Mouse (Mus musculus): ENCODE measurements around the gene Gpr61.

The Gpr61 gene

DNA sequence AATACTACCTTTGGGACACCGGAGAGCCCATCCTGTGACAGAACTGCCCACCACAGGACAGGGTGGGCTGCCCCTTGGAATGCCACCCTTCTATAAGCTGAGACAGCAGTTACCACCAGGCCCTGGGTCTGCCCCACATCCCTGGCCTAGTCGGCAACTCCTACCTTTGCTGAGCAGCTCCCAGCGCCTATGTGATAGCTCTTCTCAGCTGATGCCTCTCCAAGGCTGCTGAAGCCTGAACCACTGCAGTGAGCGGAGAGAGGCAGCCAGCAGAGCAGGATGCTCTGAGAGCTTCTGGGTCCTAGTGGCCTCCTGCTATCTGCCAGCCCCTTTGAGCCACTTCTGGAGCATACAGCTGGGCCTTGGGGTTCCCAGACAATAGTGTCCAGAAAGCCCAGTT lies at the start of gene Gpr61:
Gene Gpr61, minus strand, starts transcription at position 227 of the 400 bp plus-strand sequence.
- no peak for DNase-seq

DNA sequence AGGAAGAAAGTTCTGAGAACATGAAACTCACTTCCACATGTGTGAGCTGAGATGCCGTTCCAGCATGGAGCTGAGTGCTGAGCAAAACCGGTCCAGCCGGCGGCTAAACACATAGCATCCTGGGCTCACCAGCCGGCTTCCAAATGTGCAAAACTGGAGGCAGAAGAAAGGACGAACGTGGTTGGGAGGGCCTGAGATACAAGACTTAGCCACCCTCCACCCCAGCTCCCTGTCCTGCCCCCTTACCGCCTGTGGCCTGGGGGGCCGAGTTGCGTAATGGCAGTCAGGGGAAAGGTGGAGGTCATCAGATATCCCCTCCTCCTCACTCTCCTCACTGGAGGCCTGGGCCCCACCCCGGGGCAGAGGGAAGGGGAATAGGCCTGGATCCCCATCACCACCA lies 49.8 kb upstream of the Gpr61 start:
- DNase-seq: no peak

DNA sequence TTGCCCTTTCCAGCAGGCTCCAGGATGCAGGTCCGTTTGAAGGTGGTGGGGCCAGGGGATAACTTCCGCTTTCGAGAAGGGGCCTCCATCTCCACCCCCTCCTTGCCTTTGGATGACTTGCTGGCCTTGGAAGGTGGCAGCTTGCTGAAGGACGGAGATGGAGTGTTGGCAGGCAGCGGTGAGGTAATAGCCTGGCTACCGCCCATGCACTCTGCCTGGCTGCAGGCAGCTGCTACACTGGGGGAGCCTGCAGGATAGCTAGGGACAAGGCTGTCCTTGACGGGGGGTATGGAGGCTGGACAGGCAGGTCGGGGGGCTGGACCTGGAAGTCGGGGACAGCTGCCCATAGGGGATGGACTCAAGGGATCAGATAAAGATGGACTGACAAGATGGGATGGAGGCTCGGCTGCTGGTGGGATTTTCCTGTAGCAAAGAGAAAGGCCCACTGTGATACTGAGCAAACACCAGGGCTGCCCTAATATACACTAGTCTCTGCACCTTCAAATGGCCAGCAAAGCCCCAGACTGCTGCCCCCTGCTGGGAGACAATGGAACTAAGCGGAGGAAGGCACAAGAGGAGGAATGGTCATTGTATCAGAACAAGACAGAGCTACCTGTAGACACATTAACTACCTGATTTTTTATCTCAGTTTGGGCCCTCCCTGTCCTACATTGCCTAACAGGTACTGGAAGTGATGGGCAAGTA lies 49.1 kb upstream of the Gpr61 start:
- peak; percentile 89 to 91 for DNase-seq

DNA sequence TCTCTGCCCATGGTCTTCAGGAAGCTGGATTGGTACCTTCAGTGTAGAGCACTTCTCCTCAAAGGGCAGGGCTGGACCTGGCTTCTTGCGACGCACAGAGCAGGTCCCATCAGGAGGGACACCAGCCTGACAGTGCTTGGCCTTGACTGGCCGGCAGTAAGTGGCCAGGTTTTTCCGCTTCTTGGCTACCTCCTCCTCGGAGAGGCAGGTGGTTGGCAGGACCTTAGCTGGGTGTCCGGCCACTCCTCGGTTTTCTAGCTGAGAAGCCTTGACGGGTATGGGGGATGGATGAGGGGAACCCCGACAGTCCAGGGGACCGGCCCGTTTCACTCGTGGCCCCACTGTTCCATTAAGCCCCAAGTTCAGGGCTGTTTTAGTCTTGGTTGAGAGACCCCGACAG lies 48.5 kb upstream of the Gpr61 start:
- no peak for DNase-seq

DNA sequence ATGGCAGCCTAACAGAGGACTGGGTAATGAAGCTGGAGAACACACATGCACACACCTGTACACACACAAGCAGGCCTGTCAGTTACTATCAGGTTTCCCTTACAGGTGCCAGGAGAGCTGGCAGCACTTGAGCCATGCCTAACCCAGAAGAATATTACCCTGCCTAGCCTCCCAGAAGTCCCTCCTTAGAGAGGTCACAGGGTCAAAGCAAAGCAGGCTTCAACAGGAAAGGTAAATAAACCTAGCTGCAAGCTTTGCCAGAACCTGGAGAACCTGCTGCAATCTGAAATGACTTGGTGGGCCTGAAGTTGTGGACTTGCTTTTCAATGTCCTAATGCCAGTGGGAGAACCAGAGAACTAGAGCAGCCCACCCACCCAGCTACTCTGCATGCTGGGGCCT lies 47.8 kb upstream of the Gpr61 start:
- DNase-seq: no peak

DNA sequence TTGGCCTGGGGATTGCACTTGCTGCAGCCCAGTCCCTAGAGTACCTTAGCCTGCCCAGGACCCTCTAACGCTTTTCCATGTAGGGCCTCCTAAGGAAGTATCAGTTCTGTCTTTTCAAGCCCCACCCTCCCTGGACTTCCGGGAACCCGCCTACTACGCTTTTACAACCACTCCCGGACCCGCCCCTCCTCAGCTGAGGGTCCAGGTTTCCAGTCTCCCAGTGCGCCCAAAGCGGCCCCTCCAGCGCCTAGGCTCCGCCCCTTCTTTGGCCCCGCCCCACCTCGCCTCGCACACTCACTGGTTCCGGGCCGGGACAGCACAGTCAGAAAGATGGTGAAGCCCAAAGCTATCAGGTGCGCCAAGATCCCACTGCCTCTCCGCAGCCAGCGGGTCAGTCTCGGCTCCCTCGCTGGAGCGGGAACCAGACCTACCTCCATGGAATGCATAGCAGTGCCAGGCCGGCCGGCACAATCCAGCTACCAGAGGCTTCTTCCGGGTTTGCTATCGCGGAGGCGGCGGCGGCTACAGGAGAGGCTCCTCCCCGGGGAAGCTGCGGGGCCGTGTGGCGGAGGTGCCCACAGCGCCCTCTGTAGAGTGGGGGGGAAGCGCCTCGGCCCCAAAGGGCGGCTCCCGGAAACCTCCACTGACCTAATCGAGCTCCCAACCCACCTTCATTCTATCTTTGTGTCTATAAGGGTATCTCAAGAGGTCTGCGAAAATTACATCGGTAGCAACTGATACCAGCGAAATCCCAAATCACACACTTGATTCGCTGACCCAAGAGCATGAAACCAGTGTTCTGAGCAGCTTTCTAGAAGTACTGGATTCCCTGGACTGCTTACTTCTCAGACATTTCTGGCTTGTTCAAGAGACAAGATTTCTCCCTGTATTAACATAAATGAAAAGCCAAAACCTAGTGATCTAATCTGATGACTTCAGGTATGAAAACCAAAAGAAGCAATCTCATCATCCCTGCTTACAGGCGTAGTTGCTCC lies 45.9 kb upstream of the Gpr61 start, which contains the start of gene Cyb561d1:
Gene Cyb561d1, minus strand, starts transcription at position 884 of the 995 bp plus-strand sequence.
- DNase-seq: peak; percentile 93

DNA sequence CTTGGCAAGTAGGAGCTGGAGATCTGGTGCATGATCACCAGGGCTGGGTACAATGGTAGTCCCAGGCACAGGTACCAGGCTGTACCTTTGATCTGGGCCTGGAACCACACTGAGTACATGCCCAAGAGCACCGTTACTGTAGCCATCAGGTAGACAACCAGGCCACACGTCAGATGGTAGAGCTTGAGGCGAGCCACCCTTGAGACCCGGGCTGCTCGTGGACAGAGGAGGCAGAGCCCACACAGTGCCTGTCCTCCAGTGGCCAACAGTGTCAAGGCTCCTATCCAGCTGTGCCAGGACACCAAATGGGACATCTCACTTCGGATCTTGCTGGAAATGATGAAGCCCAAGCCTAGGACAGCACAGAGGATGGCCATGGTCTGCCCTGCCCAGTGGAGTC lies 44.5 kb upstream of the Gpr61 start:
- DNase-seq: no peak

DNA sequence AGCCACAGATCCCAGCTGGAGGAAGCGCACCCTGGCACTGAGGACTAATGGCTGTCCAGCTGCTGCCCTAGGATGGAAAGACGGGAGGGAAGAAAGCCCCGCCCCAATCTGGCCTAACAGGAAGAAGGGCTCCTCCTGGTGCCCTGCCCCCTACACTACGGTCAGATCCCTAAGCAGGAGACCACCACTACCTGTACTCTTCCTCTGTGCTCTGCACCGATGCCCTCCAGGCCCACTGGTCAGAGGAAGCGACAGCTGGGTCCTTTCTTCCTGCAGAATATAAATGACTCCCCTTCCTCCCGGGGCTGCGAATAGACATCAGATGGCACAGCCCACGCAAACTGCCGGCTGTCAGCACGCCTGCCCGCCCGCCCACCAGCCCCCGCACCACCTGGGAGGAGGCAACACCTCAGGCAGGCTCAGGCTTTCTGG lies 42.4 kb upstream of the Gpr61 start:
- no peak for DNase-seq

DNA sequence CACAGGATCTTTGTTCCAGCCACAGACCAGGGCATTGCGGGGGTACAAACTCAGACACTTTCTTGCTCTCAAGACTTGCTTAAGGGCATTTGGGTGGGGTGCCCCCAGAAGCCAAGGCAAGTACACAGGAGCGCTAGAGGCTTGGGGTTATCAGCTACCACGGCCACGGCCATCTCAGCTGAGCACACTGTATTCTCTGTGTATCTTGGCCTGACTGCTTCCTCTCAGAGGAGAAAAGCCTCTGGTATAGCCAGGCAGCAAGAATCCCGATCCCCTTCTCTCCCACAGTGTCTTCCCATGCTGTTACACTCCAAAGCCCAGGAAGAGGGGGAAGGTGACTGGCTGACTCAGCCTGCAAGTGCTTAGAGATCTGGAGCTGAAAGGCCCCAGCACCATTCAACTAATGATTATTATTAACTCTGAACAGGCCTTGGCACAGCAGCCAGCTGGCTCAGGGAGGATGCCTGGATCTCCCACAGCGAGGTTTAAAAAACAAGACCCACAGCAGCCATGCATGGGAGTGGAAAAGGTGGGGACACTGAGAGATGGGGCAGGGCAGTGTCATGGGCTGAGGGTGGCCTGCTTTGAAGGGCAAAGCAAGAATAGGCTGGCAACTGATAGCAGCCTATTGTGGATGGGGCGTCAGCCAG lies 41.4 kb upstream of the Gpr61 start:
- DNase-seq: no peak

DNA sequence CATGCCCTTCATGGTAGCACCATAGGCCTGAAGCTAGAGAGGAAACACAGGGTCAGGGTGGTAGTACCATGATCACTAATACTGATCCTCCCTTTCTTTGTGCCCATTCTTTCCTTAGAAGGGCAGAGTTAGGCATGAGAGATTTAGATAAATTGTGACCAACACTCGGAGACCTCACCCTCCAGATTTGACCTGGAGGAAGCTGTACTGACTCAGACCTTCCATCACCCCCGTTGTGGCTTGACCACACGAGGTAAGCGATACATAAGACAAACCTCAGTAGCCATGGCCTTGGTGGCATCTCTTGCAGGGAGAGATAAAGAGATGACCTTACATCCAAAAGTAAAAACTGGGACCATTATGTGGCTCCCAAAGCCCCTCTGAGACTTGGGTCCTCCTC lies 40.6 kb upstream of the Gpr61 start:
- no peak for DNase-seq

DNA sequence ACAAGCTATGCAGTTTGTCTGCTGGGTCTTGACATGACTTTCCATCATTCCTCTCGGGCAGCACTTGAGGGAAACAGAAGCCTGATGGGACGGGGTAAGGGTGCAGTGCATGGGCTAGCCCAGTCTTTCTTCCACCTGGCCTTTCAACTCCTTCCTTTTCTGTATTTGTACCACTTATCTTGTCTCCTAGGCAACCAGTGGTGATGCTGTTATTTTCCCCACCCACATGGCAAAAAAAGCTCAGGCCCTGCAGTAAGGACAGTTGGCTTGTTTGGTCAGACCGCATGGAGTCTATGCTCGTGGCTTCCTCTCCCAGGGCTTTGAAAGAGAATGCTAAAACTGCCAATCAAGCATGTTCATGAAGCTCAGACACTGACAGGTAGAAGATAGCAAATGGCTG lies 39.0 kb upstream of the Gpr61 start:
- DNase-seq: no peak

DNA sequence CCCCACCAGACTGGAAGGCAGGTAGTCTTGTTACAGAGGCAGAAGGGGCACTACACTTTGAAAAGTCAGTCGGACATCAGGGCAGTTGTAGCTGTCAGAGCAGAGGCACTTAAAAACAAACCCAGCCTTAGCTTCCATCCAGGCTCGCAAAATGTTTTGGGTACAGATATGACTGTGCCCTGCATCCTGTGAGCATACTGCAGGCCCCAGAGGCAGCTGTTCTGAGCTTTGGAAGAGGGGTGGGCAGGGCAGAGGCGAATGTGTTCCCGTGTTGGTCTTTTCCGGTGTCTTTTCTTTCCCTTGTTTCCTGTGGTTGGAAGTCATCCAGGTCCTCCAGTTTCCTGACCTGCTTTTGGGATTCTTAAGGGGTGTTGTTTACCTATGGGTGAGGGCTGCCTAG lies 35.2 kb upstream of the Gpr61 start:
- no peak for DNase-seq

DNA sequence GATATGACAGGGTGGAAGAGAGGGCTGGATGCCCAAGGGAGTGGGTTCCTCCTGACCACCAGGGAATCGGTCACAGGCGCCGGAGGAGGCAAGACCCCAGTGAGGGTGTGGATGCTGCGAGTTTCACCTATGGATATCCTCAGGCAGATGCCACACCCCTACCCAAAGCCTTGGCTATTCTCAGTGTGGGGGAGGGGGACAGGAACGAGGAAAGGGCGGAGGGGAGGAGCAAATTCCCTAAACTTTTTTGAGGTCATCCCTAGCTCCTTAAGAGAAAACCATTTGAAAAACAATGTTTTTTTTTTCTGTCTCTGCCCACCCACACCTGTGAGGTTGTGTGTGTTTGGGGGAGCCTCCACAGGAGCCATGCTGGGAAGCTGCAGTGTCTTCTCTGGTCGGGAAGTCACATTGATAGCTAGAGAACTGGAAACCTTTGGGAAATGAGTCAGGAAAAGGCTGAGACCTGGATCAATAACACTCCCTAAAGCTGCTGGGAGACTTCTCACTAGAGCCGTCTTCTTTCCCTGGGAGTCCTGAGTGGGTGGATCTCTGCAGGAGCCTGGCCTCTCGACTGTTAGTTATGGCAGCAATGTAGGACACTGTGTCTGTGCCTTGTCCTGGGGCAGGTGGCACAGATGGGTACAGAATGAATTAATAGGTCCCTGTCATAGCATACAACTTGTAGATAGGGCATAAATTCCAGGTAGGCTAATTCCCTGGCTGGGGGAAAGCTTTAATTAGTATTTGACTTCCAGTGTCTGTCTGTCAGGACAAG lies 34.2 kb upstream of the Gpr61 start:
- DNase-seq: no peak

DNA sequence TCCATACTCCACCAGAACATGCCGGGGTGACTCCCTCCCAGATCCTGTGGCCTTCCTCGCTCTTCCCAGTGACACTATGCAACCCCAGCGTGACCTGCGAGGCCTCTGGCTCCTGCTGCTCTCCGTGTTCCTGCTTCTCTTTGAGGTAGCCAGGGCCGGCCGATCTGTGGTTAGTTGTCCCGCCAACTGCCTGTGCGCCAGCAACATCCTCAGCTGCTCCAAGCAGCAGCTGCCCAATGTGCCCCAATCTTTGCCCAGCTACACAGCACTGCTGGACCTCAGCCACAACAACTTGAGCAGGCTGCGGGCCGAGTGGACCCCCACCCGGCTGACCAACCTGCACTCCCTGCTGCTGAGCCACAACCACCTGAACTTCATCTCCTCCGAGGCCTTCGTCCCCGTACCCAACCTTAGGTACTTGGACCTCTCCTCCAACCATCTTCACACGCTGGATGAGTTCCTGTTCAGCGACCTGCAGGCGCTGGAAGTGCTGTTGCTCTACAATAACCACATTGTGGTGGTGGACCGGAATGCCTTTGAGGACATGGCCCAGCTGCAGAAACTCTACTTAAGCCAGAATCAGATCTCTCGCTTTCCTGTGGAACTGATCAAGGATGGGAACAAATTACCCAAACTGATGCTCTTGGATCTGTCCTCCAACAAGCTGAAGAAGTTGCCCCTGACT lies 32.6 kb upstream of the Gpr61 start:
- no peak for DNase-seq

DNA sequence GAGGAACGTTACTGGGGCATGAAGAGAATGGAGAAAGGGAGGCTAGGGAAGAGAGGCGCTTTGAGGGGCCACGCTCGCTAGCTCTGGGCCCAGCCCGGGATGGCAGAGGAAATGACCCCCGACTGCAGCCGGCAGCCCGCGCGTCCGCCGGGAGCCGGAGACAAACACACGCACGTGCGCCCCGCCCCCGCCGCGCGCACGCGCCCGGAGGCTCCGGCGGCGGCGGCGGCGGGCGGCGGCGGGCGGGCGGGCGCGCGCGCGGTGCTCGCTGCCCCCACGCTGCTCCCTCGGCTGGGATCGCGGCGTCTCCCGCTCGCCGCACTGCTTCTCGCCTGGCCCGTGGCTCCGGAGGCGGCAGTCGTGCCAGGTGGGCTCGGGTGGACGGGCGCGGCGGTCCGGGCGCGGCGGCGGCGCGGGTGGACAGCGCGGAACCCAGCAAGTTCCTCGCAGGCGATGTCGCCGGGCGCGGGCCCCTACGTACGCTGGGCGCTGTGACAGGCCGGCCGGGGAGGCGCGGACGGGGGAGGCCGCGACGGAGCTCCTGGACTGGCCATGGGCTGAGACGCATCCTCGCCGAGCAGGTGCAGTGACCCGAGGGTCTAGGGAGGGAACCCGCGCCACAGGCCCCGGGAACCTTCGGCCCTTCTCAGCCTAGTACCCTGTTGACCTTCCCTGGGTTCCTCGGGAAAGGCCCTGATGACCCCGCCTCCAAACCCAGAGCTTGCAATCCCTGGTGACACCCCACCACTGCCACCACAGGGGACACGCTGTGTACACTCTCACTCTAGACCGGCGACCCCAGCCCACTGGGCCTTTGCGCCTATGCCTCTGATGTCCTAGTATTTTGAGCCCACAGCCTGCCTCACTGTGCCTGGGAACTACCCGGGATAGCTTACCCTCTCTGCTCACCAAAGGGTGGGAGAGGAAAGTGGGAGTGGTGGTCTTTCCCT lies 31.7 kb upstream of the Gpr61 start, which contains the start of gene Amigo1:
Gene Amigo1, plus strand, starts transcription at position 238 of the 950 bp plus-strand sequence.
- DNase-seq: peak; percentile 46 to 62

DNA sequence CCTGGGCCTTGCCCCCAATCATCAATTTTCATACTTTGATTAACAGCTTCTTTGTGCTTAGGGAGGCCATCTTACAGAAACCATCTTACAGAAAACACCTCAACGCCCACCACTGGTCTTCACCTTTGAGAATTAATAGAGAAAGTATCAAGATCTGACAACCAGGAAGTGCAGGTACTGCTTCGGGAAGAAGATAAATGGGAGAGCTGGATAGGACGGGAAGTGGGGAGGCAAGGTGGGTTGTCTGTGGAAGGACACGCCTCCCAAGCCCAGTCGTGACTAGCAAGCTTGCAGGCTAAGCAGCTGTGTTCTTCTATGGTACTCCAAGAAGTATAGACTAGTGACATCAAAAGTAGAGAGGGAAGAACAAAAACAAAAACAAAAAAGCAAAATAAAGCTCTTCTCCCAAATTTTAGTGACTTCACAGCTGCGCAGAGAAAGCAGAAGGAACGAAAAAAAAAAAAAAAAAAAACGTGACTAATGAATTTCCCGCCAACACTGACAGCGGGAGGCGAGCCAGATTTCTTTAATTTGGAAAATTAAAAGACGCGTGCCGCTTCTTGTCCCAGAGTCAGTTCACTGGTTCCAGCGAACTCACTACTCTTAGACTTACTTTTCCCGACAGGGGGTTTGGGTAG lies 30.9 kb upstream of the Gpr61 start:
- DNase-seq: no peak

DNA sequence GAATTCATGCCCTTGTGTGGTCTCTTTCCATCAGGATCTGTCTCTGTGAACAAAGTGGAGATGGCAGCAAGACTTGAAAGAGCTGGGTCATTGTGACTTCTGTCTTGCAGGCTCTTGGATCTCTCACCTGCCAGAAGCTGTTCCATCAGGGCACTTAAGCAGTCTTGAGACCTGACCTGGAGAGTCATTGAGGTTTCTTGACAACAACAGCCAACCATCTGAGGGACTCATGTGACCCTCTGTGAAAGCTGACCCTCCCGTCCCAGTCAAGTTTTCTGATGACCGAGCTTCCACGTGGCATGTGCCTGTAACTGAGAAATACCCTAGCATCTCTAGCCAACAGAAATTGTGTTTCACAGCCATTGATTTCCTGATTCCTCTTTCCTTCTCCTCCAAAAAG lies 30.1 kb upstream of the Gpr61 start:
- DNase-seq: no peak

DNA sequence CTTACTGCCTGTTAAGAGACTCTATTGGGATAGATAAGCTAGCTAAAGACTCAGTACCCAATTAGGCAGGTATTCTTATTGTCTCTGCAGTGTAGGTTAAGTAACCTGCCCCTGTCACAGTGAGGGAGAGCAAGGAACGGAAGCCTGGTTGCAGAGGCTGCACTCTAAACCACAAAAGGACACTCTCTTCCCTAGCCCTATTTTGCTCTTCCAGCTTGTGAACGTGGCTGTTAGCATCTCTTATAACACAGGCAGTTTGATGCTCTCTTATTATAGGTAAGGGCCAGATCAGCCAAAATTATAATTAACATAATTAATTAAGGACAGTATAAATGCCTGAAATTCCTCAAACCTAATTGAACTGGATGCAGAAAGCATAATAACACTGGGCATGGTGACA lies 25.8 kb upstream of the Gpr61 start:
- DNase-seq: no peak

DNA sequence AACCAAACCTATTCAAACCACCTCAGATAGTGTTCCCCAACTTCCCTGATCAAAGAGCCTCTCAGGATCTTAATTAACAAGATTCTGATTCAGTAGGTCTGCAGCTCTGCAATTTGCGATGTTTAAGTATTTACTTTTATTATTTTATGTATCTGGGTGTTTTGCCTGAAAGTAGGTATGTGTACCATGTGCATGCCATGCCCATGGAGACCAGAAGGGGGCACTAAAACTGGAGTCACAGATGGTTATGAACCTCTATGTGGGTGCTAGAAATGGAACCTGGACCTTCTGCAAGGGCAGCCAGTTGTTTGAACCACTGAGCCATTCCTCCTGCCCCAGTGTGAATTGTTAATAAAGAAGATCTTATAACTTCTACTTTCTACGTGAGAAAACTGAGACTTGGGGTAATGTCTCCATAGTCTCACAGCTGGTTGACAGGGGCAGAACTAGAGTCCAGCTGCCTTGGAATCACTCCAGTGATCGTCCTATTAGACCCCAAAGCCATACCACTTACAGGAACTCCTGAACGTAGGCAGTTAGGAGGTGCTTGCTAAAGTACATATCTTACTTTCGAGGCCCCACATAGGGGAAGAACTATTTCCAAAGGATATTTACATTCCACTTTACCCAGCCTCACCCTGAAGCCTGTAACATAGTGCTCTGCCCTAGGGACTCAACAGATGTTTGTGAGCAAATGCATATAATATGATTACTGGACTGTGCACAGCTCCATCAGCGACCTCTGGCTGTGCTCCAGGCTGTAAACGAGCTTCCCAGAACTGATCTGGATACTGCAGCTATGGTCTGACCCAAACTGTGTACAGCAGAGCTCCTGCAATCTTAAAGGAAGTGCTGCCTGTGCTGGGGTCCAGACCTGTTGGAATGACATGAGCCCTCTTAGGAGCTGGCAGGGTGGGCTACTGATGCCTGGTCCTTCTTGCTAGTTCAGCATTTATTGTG lies 24.4 kb upstream of the Gpr61 start:
- no peak for DNase-seq

Data from B cell, adult 2 months (primary cell).